Mouse (Mus musculus) hindbrain, embryonic 10.5 days (tissue): ENCODE results near the gene Babam2. TPM values are rescaled to one million over a fixed set of nuclear protein-coding genes. Genes with fewer than 3 reads are reported as not detected.

ENCODE experiments used
- DNase-seq: peaks from one replicate; pipeline ENCODE4 v3.0.0-alpha.2; 2017; ENCODE audit warnings: low spot score
- H3K27ac ChIP-seq: fragments of 300-500 bp; sonication (generic); 2 replicates; pipeline ENCODE4 v1.5.1; 2016; ENCODE audit warnings: mild to moderate bottlenecking, moderate library complexity
- H3K27me3 ChIP-seq: fragments of 300-500 bp; sonication (generic); 2 replicates; pipeline ENCODE4 v1.6.1; 2016; ENCODE audit warnings: mild to moderate bottlenecking; ENCODE audit not compliant: poor library complexity, insufficient read depth, severe bottlenecking
- H3K36me3 ChIP-seq: fragments of 300-500 bp; sonication (generic); 2 replicates; pipeline ENCODE4 v1.6.1; 2016; ENCODE audit warnings: mild to moderate bottlenecking, moderate library complexity
- H3K4me1 ChIP-seq: fragments of 300-500 bp; sonication (generic); replicated peaks from 2 replicates; pipeline ENCODE4 v1.6.1; 2016; ENCODE audit warnings: mild to moderate bottlenecking
- H3K4me3 ChIP-seq: fragments of 300-500 bp; sonication (generic); 2 replicates; pipeline ENCODE4 v1.5.1; 2016; ENCODE audit warnings: mild to moderate bottlenecking, moderate library complexity
- H3K9me3 ChIP-seq: fragments of 300-500 bp; sonication (generic); 2 replicates; pipeline ENCODE4 v1.6.1; 2016; ENCODE audit warnings: mild to moderate bottlenecking, moderate library complexity
- WGBS: fragments of 180-500 bp; shearing (Covaris S2); methylation state at CpG from one replicate; pipeline ENCODE4 v1.1.7; 2016; 5-methylcytosine and 5-hydroxymethylcytosine counted together
- polyA plus RNA-seq: library from polyadenylated mRNA; unstranded; fragments of >200 nt; fragmentation: Nextera tagmentation; extraction: Ambion mirVana; gene quantifications from 2 replicates; pipeline ENCODE4 v1.2.1, GENCODE M21; 2016

Babam2 gene
- polyA plus RNA-seq, 1 experiment from 2014 or later: 36.8 TPM

DNA sequence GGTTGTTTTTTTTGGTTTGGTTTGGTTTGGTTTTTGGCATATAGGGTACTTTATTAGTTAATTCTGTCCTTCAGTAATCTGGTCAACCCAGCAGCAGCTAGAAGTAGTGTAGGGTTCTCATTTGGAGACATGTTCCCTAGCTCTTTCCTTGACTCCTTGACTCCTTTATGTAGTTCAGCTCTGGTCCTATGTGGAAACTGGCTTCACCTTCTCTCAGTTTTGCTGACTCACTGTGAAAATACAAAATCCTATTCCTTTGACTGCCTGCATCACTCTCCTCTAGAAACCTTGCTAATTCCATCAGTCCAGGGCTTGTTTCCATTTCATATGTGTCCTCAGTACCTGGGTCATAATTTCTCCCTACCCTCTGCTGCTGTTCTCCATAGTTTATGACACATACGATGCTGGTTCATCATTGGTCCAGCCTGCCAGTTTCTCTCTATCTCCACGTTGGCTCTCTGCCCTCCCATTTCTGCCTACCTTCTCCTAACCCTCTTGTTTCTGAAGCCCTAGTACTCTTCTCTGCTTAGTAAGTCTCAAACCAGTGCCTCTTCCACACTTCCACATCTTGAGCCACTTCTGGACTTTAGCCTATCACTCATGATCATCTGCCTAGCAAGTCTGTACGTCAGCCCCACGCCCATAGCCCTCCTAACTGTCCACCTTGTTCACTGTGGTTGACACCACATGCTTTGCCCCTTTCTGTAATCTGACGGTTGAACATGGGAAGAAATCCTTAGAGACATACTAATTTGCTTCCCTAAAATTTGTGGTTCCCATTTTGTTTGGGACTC lies 163.5 kb downstream of the Babam2 start:
- Histone ChIP-seq H3K36me3 (no peaks in the 10 kb centered on the region), H3K27ac (no peak overlapping the region), H3K9me3 (no peaks in the 10 kb centered on the region), H3K4me1 (no peaks in the 10 kb centered on the region), H3K27me3 (0 out of 2 replicates have a peak, but pooled peaks cover 7% of the 10 kb centered on the region), H3K4me3 (no peak overlapping the region)
- no peak for DNase-seq
- WGBS: 92% methylated on average over 5 of the region's 5 CpGs

DNA sequence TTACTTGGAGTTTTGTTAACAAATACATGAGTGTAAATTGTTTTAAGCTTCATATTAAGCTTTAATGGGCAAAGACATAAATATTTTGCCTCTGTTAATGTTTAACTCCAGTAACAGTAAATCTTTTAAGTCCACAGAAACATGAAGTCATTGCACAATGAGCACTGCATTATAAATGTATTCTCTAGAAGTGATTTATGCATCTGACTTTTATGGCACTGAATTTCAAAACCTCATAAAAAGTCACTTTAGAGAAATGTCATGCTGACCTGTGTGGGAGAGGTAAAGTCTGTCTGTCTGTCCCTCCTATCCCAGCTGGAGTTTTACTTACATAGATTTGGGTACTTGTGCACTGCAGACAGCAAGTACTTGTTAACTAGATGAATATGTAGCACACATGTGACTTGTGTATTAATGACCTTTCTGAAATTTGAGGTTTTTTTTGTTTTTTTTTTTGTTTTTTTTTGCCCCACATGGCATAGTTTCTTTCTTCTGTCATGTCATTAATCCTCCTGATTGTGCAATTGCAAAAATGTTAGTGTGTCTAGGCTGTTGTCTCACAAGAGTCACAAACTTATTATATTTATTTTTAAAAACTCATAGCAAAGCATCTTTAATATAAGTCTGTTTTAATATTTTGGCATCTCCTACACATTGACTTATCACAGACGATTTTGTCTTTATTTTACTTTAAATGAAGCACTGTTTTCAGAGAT lies 165.4 kb downstream of the Babam2 start:
- H3K27ac ChIP-seq: no peak overlapping the region
- H3K27me3 ChIP-seq: 0 out of 2 replicates have a peak, but pooled peaks cover 7% of the 10 kb centered on the region
- WGBS: 89% methylated on average over 1 of the region's 1 CpGs
- H3K4me3 ChIP-seq: no peak overlapping the region
- DNase-seq: no peak
- H3K36me3 ChIP-seq: no peaks in the 10 kb centered on the region
- H3K9me3 ChIP-seq: no peaks in the 10 kb centered on the region
- no peaks in the 10 kb centered on the region for H3K4me1 ChIP-seq

DNA sequence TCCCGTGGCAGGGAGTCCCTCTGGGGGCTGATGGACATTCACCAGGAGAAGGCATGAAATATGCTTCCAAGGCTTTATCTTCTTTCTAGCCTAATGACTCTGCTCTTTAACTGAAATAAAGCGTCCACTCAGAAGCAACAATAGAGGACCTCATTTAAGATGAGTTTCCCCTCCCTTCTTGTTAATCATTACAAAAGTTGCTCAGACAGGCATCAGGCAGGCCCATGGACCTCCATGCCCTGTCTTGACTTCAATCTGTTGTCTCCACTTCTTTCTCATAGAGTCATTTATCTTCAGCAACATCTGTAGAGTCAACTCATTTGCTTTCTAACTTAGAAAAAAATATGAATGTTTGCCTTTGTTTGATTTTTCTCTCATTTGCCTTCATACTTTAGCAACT lies 166.6 kb downstream of the Babam2 start:
- no peak overlapping the region for H3K4me3 ChIP-seq
- no peaks in the 10 kb centered on the region for H3K4me1 ChIP-seq
- DNase-seq: no peak
- H3K9me3 ChIP-seq: no peaks in the 10 kb centered on the region
- H3K36me3 ChIP-seq: no peaks in the 10 kb centered on the region
- H3K27me3 ChIP-seq: 0 out of 2 replicates have a peak, but pooled peaks cover 7% of the 10 kb centered on the region
- no peak overlapping the region for H3K27ac ChIP-seq
- 66% methylated on average over 2 of the region's 2 CpGs for WGBS

GRCm38 (mm10) chr5:31866071-31866470 lies 168.6 kb downstream of the Babam2 start:
- no peak overlapping the region for H3K4me3 ChIP-seq
- no peak for DNase-seq
- WGBS: 85% methylated on average over 3 of the region's 3 CpGs
- no peak overlapping the region for H3K27ac ChIP-seq
- H3K4me1 ChIP-seq: no peaks in the 10 kb centered on the region
- H3K27me3 ChIP-seq: 0 out of 2 replicates have a peak, but pooled peaks cover 7% of the 10 kb centered on the region
- H3K36me3 ChIP-seq: no peaks in the 10 kb centered on the region
- no peaks in the 10 kb centered on the region for H3K9me3 ChIP-seq

GRCm38 (mm10) chr5:31870856-31871520 lies 173.5 kb downstream of the Babam2 start:
- Histone ChIP-seq H3K4me3 (no peak overlapping the region), H3K4me1 (no peaks in the 10 kb centered on the region), H3K27ac (no peak overlapping the region), H3K27me3 (no peaks in the 10 kb centered on the region), H3K36me3 (no peaks in the 10 kb centered on the region), H3K9me3 (no peaks in the 10 kb centered on the region)
- WGBS: 86% methylated on average over 8 of the region's 8 CpGs
- DNase-seq: no peak

GRCm38 (mm10) chr5:31873328-31873727 lies 175.8 kb downstream of the Babam2 start:
- no peaks in the 10 kb centered on the region for H3K4me1 ChIP-seq
- no peak overlapping the region for H3K4me3 ChIP-seq
- no peaks in the 10 kb centered on the region for H3K27me3 ChIP-seq
- WGBS: 86% methylated on average over 2 of the region's 2 CpGs
- H3K27ac ChIP-seq: no peak overlapping the region
- H3K36me3 ChIP-seq: no peaks in the 10 kb centered on the region
- DNase-seq: no peak
- H3K9me3 ChIP-seq: no peaks in the 10 kb centered on the region

GRCm38 (mm10) chr5:31874543-31874942 lies 177.1 kb downstream of the Babam2 start:
- H3K4me1 ChIP-seq: no peaks in the 10 kb centered on the region
- no peak overlapping the region for H3K4me3 ChIP-seq
- WGBS: 88% methylated on average over 1 of the region's 1 CpGs
- H3K36me3 ChIP-seq: no peaks in the 10 kb centered on the region
- H3K9me3 ChIP-seq: no peaks in the 10 kb centered on the region
- DNase-seq: no peak
- no peaks in the 10 kb centered on the region for H3K27me3 ChIP-seq
- no peak overlapping the region for H3K27ac ChIP-seq

DNA sequence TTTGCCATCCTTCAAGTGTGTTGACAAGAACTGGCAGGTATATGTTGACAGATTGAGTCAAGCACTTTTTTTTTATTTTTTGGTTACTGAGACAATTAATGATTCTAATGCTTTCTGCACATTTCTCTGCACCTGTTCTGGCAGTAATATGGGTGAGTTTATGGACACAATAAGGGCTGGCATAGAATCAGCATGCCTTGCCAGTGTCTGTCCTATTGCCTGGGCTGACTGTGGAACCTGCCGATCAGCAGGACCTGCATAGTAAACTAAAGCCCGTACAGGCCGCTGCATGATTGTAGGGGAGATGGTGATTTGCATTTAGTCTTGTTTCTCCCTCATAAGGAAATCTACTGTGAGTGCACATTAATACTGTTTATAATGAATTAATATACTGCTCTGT lies 178.0 kb downstream of the Babam2 start:
- Histone ChIP-seq H3K27me3 (no peaks in the 10 kb centered on the region), H3K27ac (no peak overlapping the region), H3K9me3 (no peaks in the 10 kb centered on the region), H3K36me3 (no peaks in the 10 kb centered on the region), H3K4me1 (no peaks in the 10 kb centered on the region), H3K4me3 (no peak overlapping the region)
- no peak for DNase-seq
- WGBS: 89% methylated on average over 3 of the region's 3 CpGs

- Histone ChIP-seq H3K4me1 (no peaks in the 10 kb centered on the region), H3K4me3 (no peak overlapping the region), H3K27me3 (no peaks in the 10 kb centered on the region), H3K36me3 (no peaks in the 10 kb centered on the region), H3K9me3 (no peaks in the 10 kb centered on the region), H3K27ac (no peak overlapping the region)
- no peak for DNase-seq
- 87% methylated on average over 8 of the region's 8 CpGs for WGBS
These were observed 178.9 kb downstream of the Babam2 start for GRCm38 (mm10) chr5:31876216-31876974.

DNA sequence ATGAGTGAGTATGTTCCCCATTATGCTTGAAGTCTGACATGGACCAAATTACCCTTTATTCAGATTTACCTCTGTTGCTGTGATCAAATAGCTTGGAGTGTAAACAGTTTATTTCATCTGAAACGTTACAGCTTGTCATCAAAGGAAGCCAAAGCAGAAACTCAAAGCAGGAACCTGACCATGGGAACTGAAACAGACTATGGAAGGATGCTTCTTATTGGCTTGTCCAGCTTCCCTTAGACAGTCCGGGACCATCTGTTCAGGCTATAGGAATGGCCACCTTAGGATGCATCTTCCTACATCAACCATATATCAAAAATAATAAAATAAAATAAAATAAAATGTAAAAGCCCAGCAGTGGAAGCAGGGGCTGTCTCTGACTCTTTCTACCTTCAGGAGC lies 183.0 kb downstream of the Babam2 start:
- Histone ChIP-seq H3K9me3 (no peaks in the 10 kb centered on the region), H3K4me3 (no peak overlapping the region), H3K36me3 (no peaks in the 10 kb centered on the region), H3K27me3 (no peaks in the 10 kb centered on the region), H3K27ac (no peak overlapping the region), H3K4me1 (no peaks in the 10 kb centered on the region)
- no peak for DNase-seq
- WGBS: 86% methylated on average over 2 of the region's 2 CpGs

GRCm38 (mm10) chr5:31882297-31882696 lies 184.8 kb downstream of the Babam2 start:
- Histone ChIP-seq H3K9me3 (no peaks in the 10 kb centered on the region), H3K4me1 (no peaks in the 10 kb centered on the region), H3K36me3 (no peaks in the 10 kb centered on the region), H3K27me3 (no peaks in the 10 kb centered on the region), H3K27ac (no peak overlapping the region), H3K4me3 (no peak overlapping the region)
- 84% methylated on average over 3 of the region's 3 CpGs for WGBS
- no peak for DNase-seq

DNA sequence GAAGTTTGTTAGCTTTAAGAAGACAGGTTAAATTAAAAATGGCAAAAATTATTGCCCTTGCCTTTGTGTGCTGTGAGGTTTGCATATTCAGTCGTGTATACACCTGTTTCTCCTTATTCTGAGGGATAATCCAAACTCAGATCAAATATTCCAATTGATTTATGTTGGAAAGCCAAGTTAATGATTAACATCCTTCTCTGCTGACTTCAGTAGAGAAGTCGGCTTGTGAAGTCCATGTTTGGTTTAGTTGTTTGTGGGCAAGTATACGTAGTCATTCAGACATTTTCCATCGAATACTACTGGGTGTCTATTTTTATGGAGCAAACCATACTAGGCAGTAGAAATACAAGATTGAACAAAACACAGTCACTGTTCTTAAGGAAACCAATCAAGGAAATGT lies 187.5 kb downstream of the Babam2 start:
- Histone ChIP-seq H3K9me3 (no peaks in the 10 kb centered on the region), H3K27ac (no peak overlapping the region), H3K36me3 (no peaks in the 10 kb centered on the region), H3K4me1 (no peaks in the 10 kb centered on the region), H3K27me3 (no peaks in the 10 kb centered on the region), H3K4me3 (no peak overlapping the region)
- DNase-seq: no peak
- 90% methylated on average over 4 of the region's 4 CpGs for WGBS
